8 mouse cellular contexts compared by ENCODE assay signal in genomic region chr17:5752322-5752715, GRCm38 (mm10).
DNase-seq lines count a peak whose midpoint lies in the region; ATAC-seq and TF ChIP-seq lines count a peak whose summit lies in the region.

No protein-coding gene starts in this region.

- ATAC-seq in kidney, embryonic 14.5 days (ENCODE audit: low FRiP score, low TSS enrichment), result no peak
- no peak for ATAC-seq in embryonic facial prominence, embryonic 15.5 days (ENCODE audit: insufficient number of reproducible peaks, low FRiP score, low TSS enrichment, low read depth)
- ATAC-seq in intestine, embryonic 14.5 days (replicated peaks; ENCODE audit: low FRiP score, low TSS enrichment, low read depth), result no peak; the same call in 1 of the 2 replicates
- peak; percentile 51; the same call in 1 of the 2 replicates for ATAC-seq in midbrain, postnatal 0 days (ENCODE audit: low FRiP score)

- no peaks in the 10 kb centered on the region for H3K36me3 ChIP-seq in kidney, embryonic 14.5 days (ENCODE audit: control insufficient read depth, insufficient read depth, low read length)
- H3K36me3 ChIP-seq in embryonic facial prominence, embryonic 15.5 days, result no peaks in the 10 kb centered on the region
- no peaks in the 10 kb centered on the region for H3K36me3 ChIP-seq in intestine, embryonic 14.5 days (ENCODE audit: control insufficient read depth, insufficient read depth, low read length)
- no peaks in the 10 kb centered on the region for H3K36me3 ChIP-seq in midbrain, postnatal 0 days (ENCODE audit: insufficient read depth, low read length)

- 30% methylated on average over 2 of the region's 2 CpGs for WGBS in kidney, embryonic 14.5 days
- WGBS in embryonic facial prominence, embryonic 15.5 days, result 29% methylated on average over 2 of the region's 2 CpGs
- WGBS in intestine, embryonic 14.5 days, result 40% methylated on average over 2 of the region's 2 CpGs
- WGBS in midbrain, postnatal 0 days, result 19% methylated on average over 2 of the region's 2 CpGs

- H3K27ac ChIP-seq in kidney, embryonic 14.5 days (ENCODE audit: low read depth, low read length), result no peak overlapping the region
- no peak overlapping the region for H3K27ac ChIP-seq in embryonic facial prominence, embryonic 15.5 days (replicated peaks)
- H3K27ac ChIP-seq in intestine, embryonic 14.5 days (ENCODE audit: low read depth), result no peak overlapping the region
- H3K27ac ChIP-seq in midbrain, postnatal 0 days (ENCODE audit: low read depth, low read length), result no peak overlapping the region

- TF ChIP-seq CTCF in midbrain, postnatal 0 days (IDR thresholded peaks at IDR 0.05), result peak; percentile 6; the same call in 1 of the 2 replicates

- peak overlapping the region; percentile 73 for H3K4me2 ChIP-seq in kidney, embryonic 14.5 days (replicated peaks; ENCODE audit: low read depth, low read length)
- peak overlapping the region; percentile 69 for H3K4me2 ChIP-seq in embryonic facial prominence, embryonic 15.5 days (replicated peaks)
- H3K4me2 ChIP-seq in intestine, embryonic 14.5 days (ENCODE audit: low read length), result peak overlapping the region; percentile 91
- peak overlapping the region; percentile 59 for H3K4me2 ChIP-seq in midbrain, postnatal 0 days (ENCODE audit: low read depth, low read length, poor library complexity, severe bottlenecking)

- no peak overlapping the region for H3K9ac ChIP-seq in kidney, embryonic 14.5 days (ENCODE audit: low read depth, low read length)
- 0 out of 2 replicates have a peak overlapping the region, but pooled peaks have one; percentile 29 for H3K9ac ChIP-seq in embryonic facial prominence, embryonic 15.5 days
- H3K9ac ChIP-seq in intestine, embryonic 14.5 days (ENCODE audit: low read length), result no peak overlapping the region
- H3K9ac ChIP-seq in midbrain, postnatal 0 days (replicated peaks; ENCODE audit: low read length, poor library complexity, severe bottlenecking), result no peak overlapping the region

- no peaks in the 10 kb centered on the region for H3K9me3 ChIP-seq in kidney, embryonic 14.5 days (ENCODE audit: control insufficient read depth, low read length)
- no peaks in the 10 kb centered on the region for H3K9me3 ChIP-seq in embryonic facial prominence, embryonic 15.5 days (replicated peaks)
- no peaks in the 10 kb centered on the region for H3K9me3 ChIP-seq in intestine, embryonic 14.5 days (ENCODE audit: control insufficient read depth, low read length)
- no peaks in the 10 kb centered on the region for H3K9me3 ChIP-seq in midbrain, postnatal 0 days (ENCODE audit: low read length)

- H3K4me3 ChIP-seq in kidney, embryonic 14.5 days (ENCODE audit: low read length), result peak overlapping the region; percentile 41; the same call in 1 of the 2 replicates
- peak overlapping the region; percentile 48 for H3K4me3 ChIP-seq in embryonic facial prominence, embryonic 15.5 days (replicated peaks)
- H3K4me3 ChIP-seq in intestine, embryonic 14.5 days (ENCODE audit: low read depth, low read length), result no peak overlapping the region
- peak overlapping the region; percentile 27; the same call in 1 of the 2 replicates for H3K4me3 ChIP-seq in midbrain, postnatal 0 days (ENCODE audit: low read depth, low read length)

- DNase-seq in kidney, postnatal 25 days, result no peak
- no peak for DNase-seq in intestine, embryonic 14.5 days (ENCODE audit: low spot score)
- no peak for DNase-seq in midbrain, postnatal 0 days (ENCODE audit: low spot score)
- DNase-seq in frontal cortex, postnatal 10 days (ENCODE audit: low spot score in 2 of 2), result no peak
- no peak for DNase-seq in cerebellum, adult 18-20 months
- DNase-seq in adrenal gland, adult 2 months, result no peak

- H3K27me3 ChIP-seq in kidney, embryonic 14.5 days (ENCODE audit: control insufficient read depth, insufficient read depth, low read length), result no peaks in the 10 kb centered on the region
- 0 out of 2 replicates have a peak, but pooled peaks cover 3% of the 10 kb centered on the region for H3K27me3 ChIP-seq in embryonic facial prominence, embryonic 15.5 days
- H3K27me3 ChIP-seq in intestine, embryonic 14.5 days (replicated peaks; ENCODE audit: control insufficient read depth, insufficient read depth, low read length), result no peaks in the 10 kb centered on the region
- H3K27me3 ChIP-seq in midbrain, postnatal 0 days (ENCODE audit: insufficient read depth, low read length), result no peaks in the 10 kb centered on the region

- H3K4me1 ChIP-seq in kidney, embryonic 14.5 days (ENCODE audit: control insufficient read depth, insufficient read depth, low read length), result peaks cover 21% of the 10 kb centered on the region
- H3K4me1 ChIP-seq in embryonic facial prominence, embryonic 15.5 days, result peaks cover 11% of the 10 kb centered on the region
- peaks cover 6% of the 10 kb centered on the region for H3K4me1 ChIP-seq in intestine, embryonic 14.5 days (replicated peaks; ENCODE audit: control insufficient read depth, insufficient read depth, low read length)
- H3K4me1 ChIP-seq in midbrain, postnatal 0 days (ENCODE audit: insufficient read depth, low read length), result peaks cover 3% of the 10 kb centered on the region; the same call in 1 of the 2 replicates
